Mouse (Mus musculus): ENCODE measurements around the gene Lrrc7. TPM values are rescaled to one million over a fixed set of nuclear protein-coding genes. Genes with fewer than 3 reads are reported as not detected.

Lrrc7 gene
- polyA plus RNA-seq (2014; fragmentation: Illumina TruSeq; extraction: RNeasy Lipid Tissue Mini Kit (QIAGEN cat#74804); ENCODE audit: insufficient read depth, low read depth, low replicate concordance), result not detected

GRCm38 (mm10) chr3:158561987-158562360 is at the start of gene Lrrc7:
Gene Lrrc7, minus strand, starts transcription at chr3:158562221.

GRCm38 (mm10) chr3:158036329-158036988 is 525.6 kb downstream of the Lrrc7 start, which contains the start of the genes Srsf11 and Lrrc40:
Gene Srsf11, minus strand, starts transcription at chr3:158036639.
Gene Lrrc40, plus strand, starts transcription at chr3:158036662.

Data from lung, adult 10 weeks (tissue).